Mouse (Mus musculus): ENCODE measurements around the gene Sema6b.
"Not testable (repeated sequence)": the region's sequence is repeated elsewhere in the genome, so short reads cannot be mapped to it uniquely, and the experiment has no call there.

Gene Sema6b

GRCm38 (mm10) chr17:56092312-56092711 is 47.8 kb downstream of the Sema6b start:
- no peak for DNase-seq (ENCODE audit: low spot score)

DNA sequence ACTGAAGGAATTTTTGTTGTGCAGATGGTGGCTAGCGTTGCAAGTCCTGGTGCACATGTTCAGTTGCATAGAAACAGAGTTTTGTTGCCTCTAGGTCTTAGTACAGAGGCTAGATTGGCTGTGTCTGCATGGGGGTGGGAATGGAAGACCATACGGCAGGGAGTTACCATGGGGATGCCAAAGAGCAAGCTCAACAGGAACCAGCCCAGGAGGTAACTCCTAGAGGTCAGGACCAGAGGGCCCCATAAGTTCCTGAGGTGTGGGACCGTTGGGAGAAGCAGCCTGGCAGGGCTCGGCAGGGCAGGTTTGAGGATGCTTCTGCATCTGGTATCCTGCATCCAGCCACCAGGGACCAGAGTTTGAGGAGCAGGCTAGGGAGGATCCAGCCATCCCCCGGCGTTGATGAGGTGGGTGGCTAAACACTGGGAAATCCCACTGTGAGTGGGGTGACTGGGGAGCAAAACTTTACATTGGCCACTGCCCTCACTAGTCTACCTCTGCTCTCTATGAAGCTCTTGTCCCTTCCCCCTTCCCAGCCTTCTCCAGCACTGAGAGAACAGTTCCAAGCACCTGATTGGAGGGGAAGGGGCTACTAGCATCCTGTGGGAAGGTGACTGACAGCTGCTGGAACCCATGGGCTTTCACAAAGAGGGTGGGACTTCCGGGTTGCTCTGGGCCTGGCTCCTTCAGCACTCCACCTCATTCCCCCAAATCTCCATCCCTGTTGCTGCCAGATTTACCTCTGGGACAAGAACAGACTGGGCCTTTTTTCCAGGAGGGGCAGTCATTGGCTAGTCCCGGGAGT is 59.2 kb downstream of the Sema6b start:
- DNase-seq (ENCODE audit: low spot score) = no peak

- DNase-seq (ENCODE audit: low spot score) = peak; percentile 14
Observed at GRCm38 (mm10) chr17:56079921-56080320, 60.2 kb downstream of the Sema6b start.

DNA sequence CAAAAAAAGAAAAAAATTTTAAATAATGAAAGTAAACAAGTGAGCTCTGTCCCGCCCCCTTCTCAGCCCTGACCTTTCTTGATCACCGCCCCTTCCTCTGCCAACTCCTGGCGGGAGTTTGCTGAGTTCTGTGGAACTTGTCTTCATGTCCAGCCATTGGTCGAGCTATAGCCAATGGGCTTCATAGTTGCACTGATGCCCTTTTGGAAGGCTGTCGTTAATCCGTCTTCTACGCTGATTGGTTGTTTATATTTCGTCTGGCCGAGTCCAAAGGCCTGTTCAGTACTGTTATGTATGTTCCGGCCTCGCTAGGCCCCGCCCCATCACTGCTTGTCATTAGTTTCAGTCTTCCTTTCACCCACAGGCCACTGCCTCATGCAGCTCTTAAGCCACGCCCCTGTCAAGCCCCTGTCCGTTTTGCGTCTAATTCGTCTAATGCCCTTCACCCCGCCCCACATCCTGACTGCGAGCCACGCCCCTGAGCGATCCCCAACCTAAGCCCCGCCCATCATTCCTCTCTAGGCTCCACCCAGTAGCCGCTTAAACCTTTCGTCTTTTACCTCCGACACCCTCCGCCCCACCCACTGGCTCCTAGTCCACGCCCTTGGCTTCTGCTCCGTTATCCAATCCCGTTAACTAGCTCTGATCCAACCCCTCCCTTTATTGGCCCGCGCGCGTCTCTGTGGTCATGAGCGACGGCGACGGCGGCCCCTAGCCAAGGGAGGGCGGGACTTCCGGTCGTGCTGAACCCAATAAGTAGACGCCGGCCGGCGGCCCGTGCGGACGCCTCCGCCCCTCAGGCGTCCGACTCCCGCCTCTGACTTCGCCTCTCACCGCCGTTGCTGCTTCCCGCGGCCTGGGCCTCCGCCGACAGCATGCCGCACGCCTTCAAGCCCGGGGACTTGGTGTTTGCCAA is 61.0 kb downstream of the Sema6b start, which contains the start of gene Hdgfl2:
TSS of gene Hdgfl2 (plus strand) at position 755 of the 916 bp plus-strand sequence.
- DNase-seq (ENCODE audit: low spot score) = peak; percentile 99

DNA sequence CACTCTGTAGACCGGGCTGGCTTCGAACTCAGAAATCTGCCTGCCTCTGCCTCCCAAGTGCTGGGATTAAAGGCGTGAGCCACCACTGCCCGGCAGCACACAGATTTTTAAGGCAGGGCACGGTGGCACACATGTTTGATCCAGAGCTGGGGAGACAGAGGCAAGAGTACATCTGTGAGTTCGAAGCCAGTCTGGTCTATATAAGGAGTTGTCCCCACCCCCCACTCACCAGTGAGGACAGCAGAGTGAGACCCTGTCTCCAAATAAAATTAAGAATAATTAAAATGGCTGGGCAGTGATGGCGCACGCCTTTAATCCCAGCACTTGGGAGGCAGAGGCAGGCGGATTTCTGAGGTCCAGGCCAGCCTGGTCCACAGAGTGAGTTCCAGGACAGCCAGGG is 61.8 kb downstream of the Sema6b start:
- not testable (repeated sequence) for DNase-seq (ENCODE audit: low spot score)

DNA sequence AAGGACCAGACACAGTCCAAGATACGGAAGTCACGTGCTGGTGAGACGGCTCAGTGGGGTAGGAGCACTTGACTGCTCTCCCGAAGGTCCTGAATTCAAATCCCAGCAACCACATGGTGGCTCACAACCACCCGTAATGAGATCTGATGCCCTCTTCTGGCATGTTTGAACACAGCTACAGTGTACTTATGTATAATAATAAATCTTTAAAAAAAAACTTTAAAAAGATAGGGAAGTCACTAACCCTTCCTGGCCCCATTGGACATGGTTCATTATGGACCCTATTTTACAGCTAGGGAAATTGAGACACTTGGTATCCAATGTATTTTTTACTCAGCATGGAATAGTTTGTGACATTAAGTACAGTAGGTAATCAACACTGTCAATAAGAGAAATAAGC is 62.6 kb downstream of the Sema6b start:
- DNase-seq (ENCODE audit: low spot score) = no peak

DNA sequence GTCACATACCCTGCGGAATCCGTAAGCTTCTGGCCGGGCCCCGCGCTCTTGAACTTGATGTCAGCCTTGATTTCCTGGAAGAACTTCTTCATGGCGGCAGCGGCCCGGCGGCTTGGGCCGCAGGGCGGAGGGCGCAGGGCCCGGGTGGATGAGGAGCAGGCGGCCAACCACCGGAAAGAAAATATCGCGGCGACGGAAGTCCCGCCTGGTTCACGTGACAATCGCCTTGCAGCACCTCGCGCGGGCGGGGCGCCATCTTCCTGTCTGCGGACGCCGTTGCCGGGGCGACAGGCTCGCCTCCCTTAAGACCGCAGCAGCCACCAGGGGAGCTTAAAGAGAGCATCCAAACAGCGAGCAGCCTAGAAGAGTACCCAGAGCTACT is 65.3 kb downstream of the Sema6b start, which contains the start of gene Ubxn6:
TSS of gene Ubxn6 (minus strand) at position 202 of the 382 bp plus-strand sequence.
- DNase-seq (ENCODE audit: low spot score) = peak; percentile 90

DNA sequence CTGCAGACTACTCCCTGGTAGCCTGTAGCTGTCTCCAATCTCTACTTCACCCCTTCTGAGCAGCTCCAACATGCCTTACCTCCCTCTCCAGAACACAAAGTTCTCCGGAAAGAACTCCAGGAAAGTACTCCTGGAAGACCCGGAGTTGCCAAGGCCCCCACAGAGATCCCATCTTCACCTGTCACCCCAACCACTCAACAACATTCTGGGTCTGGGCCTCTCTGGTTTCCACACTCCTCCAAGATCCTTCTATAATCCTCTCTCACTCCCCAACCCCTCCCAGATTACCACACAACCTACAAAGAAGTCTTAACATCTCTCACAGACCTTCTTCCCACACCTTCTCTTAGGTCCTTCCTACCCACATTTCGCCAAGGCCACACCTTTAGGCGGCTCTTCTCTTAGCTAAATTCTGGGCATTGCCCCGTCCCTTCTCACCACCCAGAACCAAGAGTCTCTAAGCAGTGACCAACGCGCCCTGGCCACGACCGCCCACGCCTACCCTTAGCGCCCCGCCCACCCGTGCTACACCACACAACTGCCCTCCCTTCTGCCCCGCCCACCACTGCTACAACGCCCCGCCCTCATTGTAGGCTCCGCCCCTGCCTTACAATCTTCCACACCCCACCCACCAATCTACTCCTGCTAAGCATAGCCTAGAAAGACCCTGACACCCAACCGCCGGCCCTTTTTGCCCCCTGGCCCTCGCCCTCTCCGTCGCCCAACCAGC is 65.9 kb downstream of the Sema6b start:
- peak; percentile 80 for DNase-seq (ENCODE audit: low spot score)

Data from spleen, adult 12 weeks (tissue).